Mouse (Mus musculus) kidney, postnatal 25 days (tissue): ENCODE results near the gene Dse.
"Not testable (repeated sequence)": the region's sequence is repeated elsewhere in the genome, so short reads cannot be mapped to it uniquely, and the experiment has no call there.

Experiments
- DNase-seq, 2 experiments: peaks; one replicate each; pipeline ENCODE4 v3.0.0; 2021; ENCODE audit warnings: mixed read lengths in 2 of 2

Gene Dse

GRCm38 (mm10) chr10:34207503-34207850, at the start of gene Dse:
Gene Dse (minus strand): TSS chr10:34207715.
- DNase-seq = no peak

GRCm38 (mm10) chr10:34252833-34253232, 45.3 kb upstream of the Dse start:
- not testable (repeated sequence) for DNase-seq

GRCm38 (mm10) chr10:34249594-34249993, 42.1 kb upstream of the Dse start:
- no peak for DNase-seq

GRCm38 (mm10) chr10:34247757-34248156, 40.2 kb upstream of the Dse start:
- DNase-seq = no peak

GRCm38 (mm10) chr10:34246106-34246505, 38.6 kb upstream of the Dse start:
- no peak for DNase-seq

- no peak for DNase-seq
These were observed 37.2 kb upstream of the Dse start for GRCm38 (mm10) chr10:34244745-34245144.

- DNase-seq = no peak
These were observed 31.0 kb upstream of the Dse start for GRCm38 (mm10) chr10:34238536-34238935.

- no peak for DNase-seq
These were observed 29.1 kb upstream of the Dse start for GRCm38 (mm10) chr10:34236569-34236968.

GRCm38 (mm10) chr10:34235384-34235783, 27.9 kb upstream of the Dse start:
- no peak for DNase-seq

- DNase-seq = no peak
These were observed 26.6 kb upstream of the Dse start for GRCm38 (mm10) chr10:34233931-34234745.

- no peak for DNase-seq
These were observed 25.9 kb upstream of the Dse start for GRCm38 (mm10) chr10:34233418-34233817.

- no peak for DNase-seq
These were observed 22.7 kb upstream of the Dse start for GRCm38 (mm10) chr10:34230121-34230675.

- no peak for DNase-seq
These were observed 22.0 kb upstream of the Dse start for GRCm38 (mm10) chr10:34229491-34229890.

GRCm38 (mm10) chr10:34223660-34224059, 16.1 kb upstream of the Dse start:
- no peak for DNase-seq

- no peak for DNase-seq
These were observed 14.6 kb upstream of the Dse start for GRCm38 (mm10) chr10:34221909-34222620.

GRCm38 (mm10) chr10:34218191-34218590, 10.7 kb upstream of the Dse start:
- no peak for DNase-seq

- no peak for DNase-seq
These were observed 8.2 kb upstream of the Dse start for GRCm38 (mm10) chr10:34215667-34216066.

GRCm38 (mm10) chr10:34209951-34210350, 2.4 kb upstream of the Dse start:
- DNase-seq = no peak

- no peak for DNase-seq
These were observed 516 bp upstream of the Dse start for GRCm38 (mm10) chr10:34208031-34208430.

- DNase-seq = peak; percentile 55 to 72
These were observed 572 bp downstream of the Dse start for GRCm38 (mm10) chr10:34206783-34207502.

GRCm38 (mm10) chr10:34206436-34206782, 1.1 kb downstream of the Dse start:
- peak; percentile 28 to 52 for DNase-seq

- no peak for DNase-seq
These were observed 1.7 kb downstream of the Dse start for GRCm38 (mm10) chr10:34205825-34206224.

GRCm38 (mm10) chr10:34200689-34201088, 6.8 kb downstream of the Dse start:
- peak in 1 of 2 experiments; percentile 18 for DNase-seq
